Mouse (Mus musculus) A20 (cell line): ENCODE results near the gene Chrng.

Experiments
- DNase-seq: peaks from one replicate; pipeline ENCODE4 v3.0.0-alpha.2; 2011; ENCODE audit warnings: low read depth, low spot score

Chrng gene

GRCm38 (mm10) chr1:87204465-87204864 is at the start of gene Chrng:
Chrng (plus strand) TSS chr1:87204657.
- DNase-seq = no peak

GRCm38 (mm10) chr1:87155531-87156198 is 48.8 kb upstream of the Chrng start:
- DNase-seq = no peak

DNA sequence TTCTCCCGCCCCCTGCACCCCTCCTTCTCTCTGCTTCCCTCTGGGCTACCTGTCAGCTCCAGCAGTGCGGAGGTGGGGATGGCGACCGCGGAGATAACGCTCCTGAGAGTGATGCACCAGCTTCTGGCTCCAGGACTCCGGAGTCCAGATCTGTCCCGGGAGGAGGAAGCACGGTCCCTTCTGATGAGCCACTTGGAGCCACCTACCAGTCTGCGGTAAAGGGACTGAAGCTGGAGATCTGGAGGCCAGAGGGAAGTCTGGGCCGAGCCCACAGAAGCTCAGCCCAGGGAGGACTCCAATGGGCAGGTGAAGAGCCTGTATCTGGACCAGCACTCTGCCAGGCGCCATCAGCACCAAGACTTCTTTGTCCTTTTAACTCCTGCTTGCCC is 48.3 kb upstream of the Chrng start, which contains the start of gene Ecel1:
Gene Ecel1, minus strand, starts transcription at position 323 of the 389 bp plus-strand sequence.
- no peak for DNase-seq

GRCm38 (mm10) chr1:87159396-87159795 is 45.1 kb upstream of the Chrng start:
- DNase-seq = no peak

DNA sequence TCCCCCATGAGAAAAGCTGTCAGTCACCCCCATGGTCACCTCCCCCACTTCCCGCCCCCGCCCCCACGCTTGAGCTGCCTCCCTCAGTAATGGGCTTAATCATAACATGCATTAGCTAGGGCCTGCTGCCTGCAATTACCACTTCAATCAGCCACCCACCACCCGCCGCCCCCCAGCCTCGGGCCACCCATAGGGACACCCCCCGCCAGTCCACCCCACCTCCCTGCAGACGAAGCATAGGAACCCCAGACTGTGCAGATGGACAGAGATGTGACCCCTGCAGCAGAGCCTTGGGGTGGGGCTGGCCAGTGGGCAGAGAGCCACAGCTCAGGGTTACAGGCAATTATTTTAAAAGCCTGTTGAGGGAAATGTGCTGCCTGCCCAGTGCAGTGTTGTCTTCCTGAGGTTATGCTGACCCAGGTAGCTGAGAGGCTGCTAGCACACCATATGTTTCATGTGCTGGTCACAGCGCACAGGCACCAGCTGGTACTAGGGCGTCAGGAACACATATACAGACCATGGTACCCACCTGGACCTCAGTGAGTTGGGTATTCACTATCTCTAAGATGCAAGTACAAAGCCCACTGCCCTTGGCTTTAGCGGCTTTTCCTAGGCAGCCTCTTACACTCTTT is 40.2 kb upstream of the Chrng start:
- no peak for DNase-seq

GRCm38 (mm10) chr1:87164796-87165184 is 39.7 kb upstream of the Chrng start:
- no peak for DNase-seq

GRCm38 (mm10) chr1:87170458-87170857 is 34.0 kb upstream of the Chrng start:
- DNase-seq = no peak

DNA sequence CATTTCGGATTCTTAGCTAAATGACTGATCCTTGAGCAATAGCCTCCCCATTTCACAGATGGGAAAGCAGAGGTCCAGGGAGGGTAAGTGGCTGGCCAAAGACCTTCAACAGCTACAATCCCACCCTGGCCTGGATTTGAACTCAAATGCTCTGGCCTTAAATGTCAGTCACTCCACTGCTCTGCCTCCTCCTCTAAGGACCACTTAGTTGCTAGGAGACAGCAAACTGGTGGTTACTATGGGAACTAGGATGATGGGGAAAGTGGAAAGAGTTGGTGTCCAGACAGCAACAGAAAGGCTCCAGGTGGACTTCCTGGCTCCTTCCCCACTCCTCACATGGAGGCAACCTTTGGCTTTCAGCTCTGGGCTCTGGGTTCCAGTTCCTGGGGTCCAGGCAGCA is 33.1 kb upstream of the Chrng start:
- no peak for DNase-seq

DNA sequence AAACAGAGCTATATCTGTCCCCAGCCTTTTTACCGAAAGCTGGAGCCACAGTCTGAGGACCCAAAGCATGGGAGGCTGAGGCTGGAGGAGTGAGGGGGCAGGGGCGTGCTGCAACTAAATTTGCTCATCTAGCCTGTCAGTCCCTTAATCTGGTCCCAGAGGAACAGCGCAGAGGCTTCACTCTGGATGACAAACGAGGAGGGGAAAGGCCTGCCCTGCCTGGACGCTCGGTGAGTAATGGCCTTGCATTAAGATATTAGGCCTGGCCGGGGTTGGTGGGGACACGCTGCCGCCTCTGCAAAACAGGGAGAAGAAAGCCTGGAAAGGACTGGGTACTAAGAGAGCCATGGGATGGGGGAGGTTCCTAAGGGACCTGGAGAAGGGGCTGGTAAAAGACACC is 32.1 kb upstream of the Chrng start:
- DNase-seq = no peak

DNA sequence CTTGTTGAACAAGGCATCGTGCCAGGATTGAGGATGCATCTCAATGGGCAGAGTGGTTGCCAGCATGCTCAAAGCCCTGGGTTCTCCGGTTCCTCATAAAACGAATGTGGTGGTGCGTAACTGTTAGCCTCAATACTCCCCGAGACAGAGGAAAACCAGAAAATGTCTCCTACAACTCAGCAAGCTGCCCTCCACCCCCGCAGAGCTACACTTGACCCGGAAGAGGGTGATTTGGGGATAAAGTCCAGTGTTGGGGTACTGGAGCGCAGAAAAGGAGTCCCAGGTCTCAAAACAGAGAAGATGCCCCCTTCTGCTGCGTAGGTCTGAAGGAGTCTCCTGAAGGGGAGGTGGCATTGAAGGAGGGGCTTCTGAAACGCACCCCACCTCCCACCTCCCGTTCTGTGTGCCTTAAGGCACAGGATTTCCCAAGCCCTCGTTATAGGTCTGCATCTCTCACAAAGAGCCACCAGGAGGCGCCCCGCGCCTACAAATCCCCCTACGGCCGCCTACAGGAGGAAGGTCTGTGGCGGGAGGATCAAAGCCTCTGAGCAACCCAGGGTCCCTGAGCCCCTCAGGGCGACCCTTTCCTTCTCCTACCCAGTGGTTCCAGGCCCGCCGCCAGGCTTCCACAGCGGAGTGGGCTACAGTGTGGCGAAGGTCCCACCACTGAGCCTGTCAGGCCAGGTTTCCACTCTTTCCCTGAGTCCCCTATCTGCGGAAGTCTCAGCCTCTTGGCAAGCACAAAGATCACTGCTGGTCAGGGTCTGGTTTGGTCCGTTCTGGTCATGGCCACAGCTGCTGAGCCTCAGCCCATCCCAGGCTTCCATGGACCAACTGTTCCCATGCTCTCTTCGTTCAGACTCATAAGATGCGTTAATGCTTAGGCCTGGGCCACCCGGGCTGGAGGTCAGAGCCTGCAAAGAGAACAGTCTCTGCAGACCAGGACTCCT is 30.2 kb upstream of the Chrng start:
- DNase-seq = peak; percentile 72

- DNase-seq = no peak
Measured at GRCm38 (mm10) chr1:87175852-87176292, 28.6 kb upstream of the Chrng start.

- DNase-seq = no peak
Measured at GRCm38 (mm10) chr1:87180896-87181295, 23.6 kb upstream of the Chrng start.

DNA sequence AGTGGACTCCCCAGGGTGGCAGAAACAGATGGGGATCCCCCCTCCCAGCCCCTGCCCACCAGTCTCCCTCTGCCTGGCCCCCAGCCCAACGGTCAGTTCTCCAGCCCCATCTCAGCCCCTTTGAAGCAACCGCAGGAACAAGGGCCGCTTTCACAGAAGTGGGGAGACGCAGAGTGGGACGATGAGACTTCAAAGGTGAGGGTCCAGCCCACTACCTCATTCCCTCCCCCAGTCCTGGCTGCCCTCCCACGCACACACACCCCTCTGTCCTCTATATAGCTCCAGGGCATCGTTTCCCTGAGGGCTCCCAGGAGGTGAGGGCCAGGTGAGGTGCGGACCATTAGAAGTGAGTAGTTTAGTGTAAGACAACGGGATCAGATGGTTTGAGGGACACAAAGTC is 21.4 kb upstream of the Chrng start, which contains the start of gene Prss56:
Gene Prss56, plus strand, starts transcription at position 301 of the 400 bp plus-strand sequence.
- no peak for DNase-seq

DNA sequence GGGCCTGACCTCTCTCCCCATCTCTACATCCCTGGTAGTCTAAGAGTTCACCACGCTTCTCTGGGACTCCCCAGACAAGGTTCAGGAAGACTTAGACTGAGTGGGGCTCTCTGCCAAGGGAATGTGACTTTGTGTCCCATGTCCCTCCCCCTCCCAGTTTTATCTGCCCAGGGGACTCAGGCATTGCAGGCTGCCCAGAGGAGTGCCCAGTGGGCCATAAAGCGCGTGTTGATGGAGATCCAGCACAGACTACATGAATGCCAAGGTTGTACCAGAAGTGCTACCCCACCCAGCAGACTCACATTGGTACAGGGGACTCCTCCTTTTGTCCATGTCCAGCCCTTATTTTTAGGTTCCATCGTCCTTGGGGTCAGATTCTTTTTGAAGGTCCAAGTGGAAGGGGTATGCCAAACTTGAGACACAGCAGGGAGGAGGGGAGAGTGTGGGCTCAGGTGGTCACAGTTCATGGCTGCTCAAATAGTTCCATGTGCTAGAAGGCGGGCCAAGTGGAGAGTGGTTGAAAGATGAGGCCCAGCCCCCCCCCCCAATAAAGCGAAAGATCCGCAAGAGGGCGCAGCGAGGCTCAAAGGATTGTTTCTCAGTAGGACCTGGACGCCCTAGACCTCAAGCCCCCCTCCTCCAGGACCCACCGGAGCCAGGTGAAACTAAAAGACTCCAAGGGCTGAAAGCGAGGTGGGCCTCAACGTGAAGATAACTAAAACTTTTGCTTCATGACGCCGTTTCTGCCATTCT is 20.3 kb upstream of the Chrng start:
- DNase-seq = no peak

DNA sequence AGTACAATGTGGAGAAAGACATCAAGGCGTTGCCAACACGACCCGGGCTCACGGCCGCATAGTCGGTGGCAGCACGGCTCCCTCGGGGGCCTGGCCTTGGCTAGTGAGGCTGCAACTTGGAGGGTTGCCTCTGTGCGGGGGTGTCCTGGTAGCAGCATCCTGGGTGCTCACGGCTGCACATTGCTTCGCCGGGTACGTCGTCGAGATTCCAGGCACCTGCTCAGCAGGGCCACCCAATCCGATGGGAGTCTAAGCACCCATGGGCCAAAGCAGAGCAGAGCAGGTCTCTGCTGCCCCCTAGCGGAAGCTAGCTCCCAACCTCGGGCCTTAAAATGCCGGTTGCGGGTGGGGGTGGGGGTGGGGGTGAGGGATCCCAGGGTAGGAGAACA is 19.7 kb upstream of the Chrng start:
- peak; percentile 77 for DNase-seq

- no peak for DNase-seq
Measured at GRCm38 (mm10) chr1:87185526-87185925, 18.9 kb upstream of the Chrng start.

GRCm38 (mm10) chr1:87186261-87187036 is 18.0 kb upstream of the Chrng start:
- DNase-seq = no peak

- peak; percentile 33 for DNase-seq
Measured at GRCm38 (mm10) chr1:87187037-87187355, 17.5 kb upstream of the Chrng start.

GRCm38 (mm10) chr1:87190429-87190828 is 14.0 kb upstream of the Chrng start, which contains the start of gene Chrnd:
Chrnd (plus strand) TSS chr1:87190607.
- DNase-seq = no peak

GRCm38 (mm10) chr1:87197296-87197695 is 7.2 kb upstream of the Chrng start:
- no peak for DNase-seq
